Mouse (Mus musculus) MN1 (cell line): ENCODE measurements around the gene Trim14.

Experiments used
- DNase-seq: peaks from one replicate; pipeline ENCODE4 v3.0.0-alpha.2; 2016; ENCODE audit warnings: low spot score

Trim14 gene

GRCm38 (mm10) chr4:46526798-46527557 is 9.0 kb downstream of the Trim14 start:
- no peak for DNase-seq

GRCm38 (mm10) chr4:46526226-46526625 is 9.7 kb downstream of the Trim14 start:
- DNase-seq = no peak

GRCm38 (mm10) chr4:46523324-46523723 is 12.6 kb downstream of the Trim14 start:
- no peak for DNase-seq

GRCm38 (mm10) chr4:46521457-46521856 is 14.5 kb downstream of the Trim14 start:
- no peak for DNase-seq

GRCm38 (mm10) chr4:46520491-46520890 is 15.4 kb downstream of the Trim14 start:
- no peak for DNase-seq

- DNase-seq = no peak
Observed at GRCm38 (mm10) chr4:46507736-46508460, 28.0 kb downstream of the Trim14 start.

- peak; percentile 78 for DNase-seq
Observed at GRCm38 (mm10) chr4:46506801-46507610, 28.9 kb downstream of the Trim14 start.

- DNase-seq = peak; percentile 73
Observed at GRCm38 (mm10) chr4:46505361-46506057, 30.4 kb downstream of the Trim14 start.

- no peak for DNase-seq
Observed at GRCm38 (mm10) chr4:46503881-46504280, 32.1 kb downstream of the Trim14 start.

GRCm38 (mm10) chr4:46502606-46503502 is 33.1 kb downstream of the Trim14 start:
- no peak for DNase-seq

GRCm38 (mm10) chr4:46498976-46499375 is 37.0 kb downstream of the Trim14 start:
- peak; percentile 35 for DNase-seq

- no peak for DNase-seq
Observed at GRCm38 (mm10) chr4:46498511-46498910, 37.4 kb downstream of the Trim14 start.

- DNase-seq = peak; percentile 76
Observed at GRCm38 (mm10) chr4:46497286-46497892, 38.6 kb downstream of the Trim14 start.

GRCm38 (mm10) chr4:46495543-46495942 is 40.4 kb downstream of the Trim14 start:
- no peak for DNase-seq

GRCm38 (mm10) chr4:46493071-46493470 is 42.9 kb downstream of the Trim14 start:
- no peak for DNase-seq

GRCm38 (mm10) chr4:46489028-46489925 is 46.7 kb downstream of the Trim14 start, which contains the start of gene Nans:
Gene Nans, plus strand, starts transcription at chr4:46489248.
- DNase-seq = peak; percentile 91

- no peak for DNase-seq
Observed at GRCm38 (mm10) chr4:46487348-46487747, 48.6 kb downstream of the Trim14 start.

GRCm38 (mm10) chr4:46485696-46486417 is 50.1 kb downstream of the Trim14 start:
- DNase-seq = peak; percentile 53

- DNase-seq = no peak
Observed at GRCm38 (mm10) chr4:46479081-46479480, 56.9 kb downstream of the Trim14 start.
